Comparison of ENCODE assay signal across 14 mouse cellular contexts in the genomic region with DNA sequence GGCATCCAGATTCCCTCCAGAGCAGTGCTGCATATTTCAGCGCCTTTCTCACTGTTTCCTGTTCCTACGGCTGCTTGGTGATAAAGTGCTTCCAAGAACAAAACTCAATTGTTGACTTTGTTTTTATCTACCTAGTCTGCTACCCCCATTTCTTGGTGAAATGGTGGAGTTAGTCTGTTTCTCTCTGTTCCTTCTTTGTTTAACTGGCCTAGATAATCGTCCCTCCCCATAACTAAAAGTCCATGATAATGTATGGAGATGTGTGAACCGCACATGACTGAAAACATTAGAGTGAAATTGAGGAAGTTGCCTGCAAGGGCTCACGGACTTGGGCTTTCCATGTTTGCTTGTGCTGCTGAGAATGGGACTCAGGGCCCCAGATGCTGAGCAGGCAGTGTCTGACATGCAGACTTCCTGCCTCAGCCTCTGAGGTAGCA. TPM values are rescaled to one million over a fixed set of nuclear protein-coding genes. Genes with fewer than 3 reads are reported as not detected.
DNase-seq lines count a peak whose midpoint lies in the region; ATAC-seq and TF ChIP-seq lines count a peak whose summit lies in the region.
"Had no signal": no experiment of that assay in that cellular context is flagged by ENCODE, and none has a peak within 500 bp of the region (broad histone marks: within the 10 kb centered on the region; RNA-seq: fewer than 3 reads in every experiment).

No protein-coding gene starts in this region.

- WGBS in lung, postnatal 0 days: 40% methylated on average over 5 of the region's 5 CpGs
- WGBS in heart, embryonic 11.5 days (ENCODE audit: insufficient replicate concordance): 50% methylated on average over 5 of the region's 5 CpGs
- 40% methylated on average over 5 of the region's 5 CpGs for WGBS in liver, embryonic 11.5 days
- 51% methylated on average over 5 of the region's 5 CpGs for WGBS in stomach, embryonic 15.5 days

- peaks cover 6% of the 10 kb centered on the region; the same call in 1 of the 2 replicates for H3K4me1 ChIP-seq in lung, postnatal 0 days (ENCODE audit: insufficient read depth, low read depth, low read length)
- peaks cover 19% of the 10 kb centered on the region for H3K4me1 ChIP-seq in heart, embryonic 11.5 days (ENCODE audit: control insufficient read depth, insufficient read depth, low read length)
- H3K4me1 ChIP-seq in liver, embryonic 11.5 days (replicated peaks; ENCODE audit: control insufficient read depth, insufficient read depth, low read length): peaks cover 28% of the 10 kb centered on the region
- H3K4me1 ChIP-seq in stomach, embryonic 15.5 days: peaks cover 29% of the 10 kb centered on the region

- no peaks in the 10 kb centered on the region for H3K9me3 ChIP-seq in lung, postnatal 0 days (ENCODE audit: low read length)
- no peaks in the 10 kb centered on the region for H3K9me3 ChIP-seq in heart, embryonic 11.5 days (replicated peaks; ENCODE audit: control insufficient read depth, low read length)
- H3K9me3 ChIP-seq in liver, embryonic 11.5 days (ENCODE audit: control insufficient read depth, low read length): no peaks in the 10 kb centered on the region
- H3K9me3 ChIP-seq in stomach, embryonic 15.5 days: no peaks in the 10 kb centered on the region
- H3K9me3 ChIP-seq: hindbrain, embryonic 15.5 days; neural tube, embryonic 13.5 days had no signal

- no peak overlapping the region for H3K4me3 ChIP-seq in lung, postnatal 0 days (ENCODE audit: low read depth, low read length)
- no peak overlapping the region for H3K4me3 ChIP-seq in heart, embryonic 11.5 days (ENCODE audit: low read depth, low read length)
- no peak overlapping the region for H3K4me3 ChIP-seq in liver, embryonic 11.5 days (ENCODE audit: low read depth, low read length)
- H3K4me3 ChIP-seq in stomach, embryonic 15.5 days (replicated peaks): no peak overlapping the region
- H3K4me3 ChIP-seq: hindbrain, embryonic 15.5 days; neural tube, embryonic 13.5 days had no signal

- H3K4me2 ChIP-seq in lung, postnatal 0 days (replicated peaks; ENCODE audit: low read depth, low read length): no peak overlapping the region
- H3K4me2 ChIP-seq in heart, embryonic 11.5 days: peak overlapping the region; percentile 39
- peak overlapping the region; percentile 36 for H3K4me2 ChIP-seq in liver, embryonic 11.5 days
- peak overlapping the region; percentile 37 for H3K4me2 ChIP-seq in stomach, embryonic 15.5 days
- H3K4me2 ChIP-seq: hindbrain, embryonic 15.5 days; neural tube, embryonic 13.5 days had no signal

- no peaks in the 10 kb centered on the region for H3K27me3 ChIP-seq in lung, postnatal 0 days (replicated peaks; ENCODE audit: insufficient read depth, low read length)
- H3K27me3 ChIP-seq in heart, embryonic 11.5 days (ENCODE audit: control insufficient read depth, insufficient read depth, low read length): no peaks in the 10 kb centered on the region
- H3K27me3 ChIP-seq in liver, embryonic 11.5 days (replicated peaks; ENCODE audit: control insufficient read depth, insufficient read depth, low read length): no peaks in the 10 kb centered on the region
- H3K27me3 ChIP-seq in stomach, embryonic 15.5 days (replicated peaks): no peaks in the 10 kb centered on the region
- H3K27me3 ChIP-seq: hindbrain, embryonic 15.5 days; neural tube, embryonic 13.5 days had no signal

- ATAC-seq in lung, postnatal 0 days: no peak
- no peak for ATAC-seq in heart, embryonic 11.5 days (replicated peaks; ENCODE audit: insufficient number of reproducible peaks, low FRiP score, low TSS enrichment)
- ATAC-seq in liver, embryonic 11.5 days (replicated peaks; ENCODE audit: low FRiP score): no peak
- ATAC-seq in stomach, embryonic 15.5 days (ENCODE audit: insufficient read depth, low FRiP score, low read depth): no peak
- ATAC-seq: forebrain, embryonic 16.5 days had no signal

- no peak overlapping the region for H3K27ac ChIP-seq in lung, postnatal 0 days (ENCODE audit: low read length)
- H3K27ac ChIP-seq in heart, embryonic 11.5 days (ENCODE audit: low read depth, low read length): peak overlapping the region; percentile 77
- H3K27ac ChIP-seq in liver, embryonic 11.5 days (ENCODE audit: low read depth, low read length): peak overlapping the region; percentile 53; the same call in 1 of the 2 replicates
- H3K27ac ChIP-seq in stomach, embryonic 15.5 days: peak overlapping the region; percentile 68
- H3K27ac ChIP-seq: hindbrain, embryonic 15.5 days; neural tube, embryonic 13.5 days had no signal

- no peak for TF ChIP-seq CTCF in lung, postnatal 0 days (IDR thresholded peaks at IDR 0.05)

- TF ChIP-seq EP300 in lung, postnatal 0 days (IDR thresholded peaks at IDR 0.05): no peak

- DNase-seq in lung, postnatal 36 days: peak; percentile 27
- DNase-seq in lung, postnatal 0 days (ENCODE audit: low spot score): no peak
- no peak for DNase-seq in liver, embryonic 11.5 days (ENCODE audit: low spot score)
- DNase-seq in cerebellum, adult 18-20 months: no peak
- no peak for DNase-seq in T-cell, adult 2 months (ENCODE audit: low spot score)
- DNase-seq: lung, postnatal 10 days; right cerebral cortex, postnatal 25 days; thymus, postnatal 36 days had no signal

- peaks cover 11% of the 10 kb centered on the region; the same call in 1 of the 2 replicates for H3K36me3 ChIP-seq in lung, postnatal 0 days (ENCODE audit: insufficient read depth, low read length)
- H3K36me3 ChIP-seq in heart, embryonic 11.5 days (ENCODE audit: control insufficient read depth, insufficient read depth, low read length): peaks cover 10% of the 10 kb centered on the region
- peaks cover 16% of the 10 kb centered on the region; the same call in 1 of the 2 replicates for H3K36me3 ChIP-seq in liver, embryonic 11.5 days (ENCODE audit: control insufficient read depth, insufficient read depth, low read length)
- H3K36me3 ChIP-seq in stomach, embryonic 15.5 days: peaks cover 8% of the 10 kb centered on the region; the same call in 1 of the 2 replicates

- H3K9ac ChIP-seq in lung, postnatal 0 days (replicated peaks; ENCODE audit: low read depth): no peak overlapping the region
- no peak overlapping the region for H3K9ac ChIP-seq in heart, embryonic 11.5 days (ENCODE audit: low read depth, low read length)
- no peak overlapping the region for H3K9ac ChIP-seq in liver, embryonic 11.5 days (ENCODE audit: low read depth, low read length)
- no peak overlapping the region for H3K9ac ChIP-seq in stomach, embryonic 15.5 days
- H3K9ac ChIP-seq: hindbrain, embryonic 15.5 days; neural tube, embryonic 13.5 days had no signal

RNA-seq across cellular contexts. Expression of gene Bnip2, which starts 3.6 kb away (rescaled TPM):
- polyA plus RNA-seq in lung, postnatal 0 days (2015; fragmentation: Nextera tagmentation; extraction: Ambion mirVana): 130 and 131 TPM in 2 replicates
- polyA plus RNA-seq in heart, embryonic 11.5 days (2014; fragmentation: Nextera tagmentation; extraction: Ambion mirVana): 124 and 133 TPM in 2 replicates
- 95.3 and 95.6 TPM in 2 replicates for polyA plus RNA-seq in liver, embryonic 11.5 days (2014; fragmentation: Nextera tagmentation; extraction: Ambion mirVana)
- polyA plus RNA-seq in stomach, embryonic 15.5 days (2015; fragmentation: Nextera tagmentation; extraction: Ambion mirVana): 93.5 and 98.9 TPM in 2 replicates

RNA-seq across cellular contexts. Expression of gene Gtf2a2, which starts 19.5 kb away (rescaled TPM):
- polyA plus RNA-seq in lung, postnatal 0 days (2015; fragmentation: Nextera tagmentation; extraction: Ambion mirVana): 126 and 142 TPM in 2 replicates
- polyA plus RNA-seq in heart, embryonic 11.5 days (2014; fragmentation: Nextera tagmentation; extraction: Ambion mirVana): 160 and 172 TPM in 2 replicates
- 225 and 249 TPM in 2 replicates for polyA plus RNA-seq in liver, embryonic 11.5 days (2014; fragmentation: Nextera tagmentation; extraction: Ambion mirVana)
- polyA plus RNA-seq in stomach, embryonic 15.5 days (2015; fragmentation: Nextera tagmentation; extraction: Ambion mirVana): 197 and 205 TPM in 2 replicates

RNA-seq across cellular contexts. Expression of gene Gcnt3, which starts 45.0 kb away (rescaled TPM):
- not detected in 2 replicates for polyA plus RNA-seq in lung, postnatal 0 days (2015; fragmentation: Nextera tagmentation; extraction: Ambion mirVana)
- not detected in 2 replicates for polyA plus RNA-seq in heart, embryonic 11.5 days (2014; fragmentation: Nextera tagmentation; extraction: Ambion mirVana)
- polyA plus RNA-seq in liver, embryonic 11.5 days (2014; fragmentation: Nextera tagmentation; extraction: Ambion mirVana): not detected in 2 replicates
- 12.0 and 12.6 TPM in 2 replicates for polyA plus RNA-seq in stomach, embryonic 15.5 days (2015; fragmentation: Nextera tagmentation; extraction: Ambion mirVana)
- polyA plus RNA-seq: cortical plate, adult 2 months; forebrain, embryonic 16.5 days; hindbrain, embryonic 15.5 days; neural tube, embryonic 13.5 days had no signal

Comparison
In these comparisons a context has a peak if more than half of its experiments do, and no peak if none do; other contexts are left out.
1. RNA of gene Gcnt3, which starts 45.0 kb away (polyA plus RNA-seq): 12.0 to 12.6 TPM in stomach, embryonic 15.5 days; not detected in lung, postnatal 0 days, not detected in heart, embryonic 11.5 days and not detected in liver, embryonic 11.5 days; every median in the first group is over 10 times any median in the second.